Mouse (Mus musculus) naive thymus-derived CD4-positive, alpha-beta T cell, adult 2 months (primary cell): Measurements from ENCODE around the gene Scfd2.

Experiments
- DNase-seq: peaks from one replicate; pipeline ENCODE4 v3.0.0-alpha.2; 2011; ENCODE audit warnings: low read depth

The Scfd2 gene

DNA sequence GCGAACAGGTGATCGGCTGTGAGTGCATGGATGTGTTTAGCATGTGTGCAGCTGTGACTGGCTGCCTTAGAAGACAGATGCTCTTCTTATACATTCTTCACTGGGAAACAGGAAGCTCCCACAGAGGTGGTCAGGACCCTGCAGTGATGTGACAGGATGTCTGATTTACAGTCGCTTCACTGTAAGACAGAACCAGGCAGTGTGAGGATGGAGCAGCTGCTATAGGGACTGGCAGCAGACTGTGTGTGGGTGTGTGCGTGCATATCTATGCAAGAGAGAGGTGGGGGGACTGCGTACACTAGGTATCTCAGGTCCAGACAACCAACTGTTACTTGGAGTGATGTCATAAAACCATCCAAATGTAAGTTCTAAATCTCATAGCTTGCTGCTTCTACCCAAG, 254.3 kb downstream of the Scfd2 start:
- DNase-seq: no peak

DNA sequence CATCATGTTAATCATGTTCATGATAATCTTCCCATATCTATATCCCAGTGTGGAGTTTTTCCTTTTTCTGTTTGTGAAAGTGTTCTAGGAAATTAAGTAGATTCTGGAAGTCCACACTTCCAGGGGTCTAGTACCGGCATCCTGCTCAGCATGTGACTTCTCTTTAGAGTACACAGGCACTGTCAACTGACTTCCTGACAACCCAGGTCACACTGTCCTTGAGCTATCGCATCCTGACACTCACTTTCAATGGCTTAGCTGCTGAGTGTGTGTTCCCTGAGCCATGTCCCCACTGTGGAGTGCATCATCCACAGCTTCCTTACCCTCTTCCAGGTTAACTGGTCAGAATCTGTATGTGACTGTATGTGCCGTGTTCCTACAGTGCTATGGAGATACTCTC, 258.2 kb downstream of the Scfd2 start:
- no peak for DNase-seq

DNA sequence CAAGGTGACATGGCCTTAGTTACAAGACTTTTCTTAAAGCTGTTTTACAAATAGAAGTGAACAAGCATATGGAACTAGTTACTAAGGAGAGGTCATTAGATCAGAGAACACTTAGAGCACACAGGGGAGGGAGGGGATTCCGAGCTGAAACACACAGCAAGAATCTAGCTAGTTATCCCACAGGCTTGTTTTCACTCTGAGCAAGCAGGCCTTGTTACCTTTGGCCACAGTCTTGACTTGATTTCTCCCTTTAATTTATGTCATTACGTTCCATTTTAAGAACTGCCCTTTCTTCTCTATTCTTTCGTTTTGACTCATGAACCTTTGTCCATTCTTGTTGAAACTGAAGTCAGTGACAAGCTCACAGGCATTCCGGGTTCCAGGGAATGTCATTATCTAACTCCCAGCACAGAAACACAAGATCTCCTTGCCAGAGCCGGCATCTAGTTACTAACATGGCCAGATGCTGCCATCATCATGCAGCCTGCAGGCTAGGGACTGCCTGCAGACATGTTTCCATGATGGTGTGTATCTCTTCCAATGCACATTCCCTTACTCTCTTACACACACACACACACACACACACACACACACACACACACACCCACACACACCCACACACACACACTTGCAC, 263.7 kb downstream of the Scfd2 start:
- no peak for DNase-seq

DNA sequence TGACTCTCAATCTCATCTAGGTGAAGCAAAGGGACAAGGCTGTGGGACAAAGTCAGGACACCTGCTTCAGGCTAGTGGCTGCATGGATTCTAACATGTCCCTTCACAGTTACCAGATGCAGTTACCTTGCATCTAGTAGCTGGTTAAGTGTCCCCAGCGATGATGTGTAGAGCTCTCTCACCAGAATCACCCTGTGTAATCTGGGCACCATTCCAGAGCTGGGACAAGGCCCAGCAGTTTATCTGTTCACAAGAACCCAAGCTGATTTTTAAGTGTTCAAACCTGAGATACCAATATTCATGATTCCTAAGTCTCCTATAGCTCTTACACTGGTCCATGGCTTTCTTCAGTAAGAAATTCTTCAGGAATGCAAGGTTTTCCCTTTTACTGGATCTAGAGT, 264.4 kb downstream of the Scfd2 start:
- no peak for DNase-seq

DNA sequence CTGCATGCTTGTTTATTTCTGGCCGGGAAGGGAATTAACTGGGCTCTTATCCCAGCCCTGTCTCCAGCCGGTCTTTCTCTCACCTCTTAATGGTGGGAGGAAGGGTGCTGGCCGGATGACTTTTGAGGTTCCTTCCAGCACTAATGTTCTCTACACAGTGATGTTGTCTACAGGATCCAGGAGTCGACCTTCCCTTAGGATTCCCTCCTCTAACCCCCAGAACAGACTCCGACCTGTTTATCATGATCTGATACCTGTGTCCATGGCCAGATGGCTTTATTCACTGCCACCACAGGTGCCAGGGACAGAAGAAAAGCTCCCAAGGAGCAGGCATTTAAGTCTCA, 265.1 kb downstream of the Scfd2 start:
- DNase-seq: no peak

DNA sequence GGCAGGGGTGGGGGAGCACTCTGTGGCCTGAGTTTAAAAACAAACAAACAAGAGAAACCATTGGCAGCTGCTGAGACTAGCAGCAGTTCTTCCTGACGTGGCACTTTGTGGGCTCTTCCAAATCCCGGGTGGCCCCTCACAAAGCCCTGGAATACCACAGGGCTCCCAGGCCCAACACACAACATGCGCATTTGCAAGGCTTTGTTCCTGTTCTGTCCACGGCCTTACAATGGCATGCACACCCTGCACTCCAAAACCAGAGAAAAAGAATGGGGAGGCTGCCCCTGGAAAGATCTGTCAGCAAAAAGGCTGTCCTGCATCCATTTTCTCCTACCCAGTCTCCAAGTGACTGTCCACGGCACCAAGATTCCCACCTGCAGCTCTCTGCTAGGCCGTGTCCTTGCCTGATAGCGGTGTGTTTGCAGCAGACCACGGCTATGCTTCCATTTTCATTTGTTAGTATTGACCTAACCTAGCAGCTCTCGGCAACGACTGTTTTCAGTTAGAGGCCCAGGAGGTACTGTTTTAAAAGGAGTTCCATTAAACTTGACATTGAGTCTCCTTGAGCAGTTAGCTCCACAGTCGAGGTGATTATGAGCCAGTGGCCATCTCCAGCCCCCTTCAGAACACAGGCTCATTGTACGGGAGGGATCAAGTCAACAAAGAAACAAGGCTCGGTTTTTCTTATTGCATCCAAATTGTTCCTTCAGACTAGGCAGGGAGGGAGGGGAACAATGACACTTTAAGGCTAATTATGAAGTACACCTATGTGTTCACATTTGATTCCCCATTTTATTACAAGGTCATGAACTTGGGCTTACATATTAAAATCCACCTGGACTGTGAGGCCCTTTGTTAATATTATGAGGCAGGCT, 265.7 kb downstream of the Scfd2 start:
- no peak for DNase-seq

DNA sequence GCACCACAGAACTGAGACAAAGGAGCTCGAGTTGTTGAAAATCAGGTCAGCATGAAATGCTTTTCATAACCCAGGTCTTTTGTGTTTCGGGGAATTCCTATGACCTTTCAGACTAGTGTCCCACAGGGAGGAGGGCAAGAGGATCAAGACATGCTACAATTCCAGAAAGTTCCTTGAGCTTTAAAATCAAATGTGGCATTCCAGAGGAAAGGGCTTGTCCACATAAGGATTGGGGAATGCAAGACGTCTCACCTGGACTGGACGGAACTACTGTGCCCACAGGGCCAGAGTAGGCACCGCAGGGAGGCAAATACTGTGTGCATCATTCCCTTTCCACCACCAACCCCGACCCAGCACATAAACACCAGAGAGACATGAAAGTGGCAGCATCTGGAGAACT, 266.4 kb downstream of the Scfd2 start:
- no peak for DNase-seq

DNA sequence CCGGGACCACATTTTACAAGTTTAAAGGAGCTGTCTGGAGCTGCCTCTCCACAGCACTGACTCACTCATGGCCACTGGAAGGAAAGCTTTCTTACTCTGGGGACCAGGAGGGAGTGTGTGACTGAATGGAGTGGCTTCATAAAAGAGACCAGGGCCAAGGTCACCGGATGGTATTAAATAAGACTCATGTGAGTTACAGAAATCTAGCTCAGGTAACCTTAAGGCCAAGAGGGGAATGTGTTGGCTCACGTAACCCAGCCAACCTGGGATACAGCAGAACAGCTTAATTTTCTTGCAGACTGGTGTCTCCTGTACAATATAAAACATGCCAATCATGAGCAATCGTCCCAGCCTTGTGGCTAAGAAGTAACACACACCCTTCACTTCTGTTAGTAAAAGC, 267.0 kb downstream of the Scfd2 start:
- no peak for DNase-seq

DNA sequence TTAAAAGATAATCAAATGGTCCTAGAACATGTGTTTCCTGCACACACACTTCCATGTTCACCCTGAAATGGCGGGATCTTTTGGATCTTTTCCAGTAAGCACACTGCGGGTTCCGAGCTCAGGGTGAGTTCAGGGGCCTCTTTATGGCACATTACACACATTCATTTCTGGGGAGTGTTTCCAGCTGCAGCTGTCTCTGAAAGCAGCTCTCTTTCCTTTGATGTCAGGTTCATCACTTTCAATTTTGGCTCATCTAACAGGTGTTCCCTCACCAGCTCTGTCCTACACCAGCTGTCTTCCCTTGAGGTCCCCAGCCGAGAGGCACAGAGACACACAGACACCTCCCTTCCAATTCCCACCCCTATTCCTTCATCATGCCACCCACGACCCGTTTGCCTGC, 270.5 kb downstream of the Scfd2 start:
- DNase-seq: peak; percentile 64

DNA sequence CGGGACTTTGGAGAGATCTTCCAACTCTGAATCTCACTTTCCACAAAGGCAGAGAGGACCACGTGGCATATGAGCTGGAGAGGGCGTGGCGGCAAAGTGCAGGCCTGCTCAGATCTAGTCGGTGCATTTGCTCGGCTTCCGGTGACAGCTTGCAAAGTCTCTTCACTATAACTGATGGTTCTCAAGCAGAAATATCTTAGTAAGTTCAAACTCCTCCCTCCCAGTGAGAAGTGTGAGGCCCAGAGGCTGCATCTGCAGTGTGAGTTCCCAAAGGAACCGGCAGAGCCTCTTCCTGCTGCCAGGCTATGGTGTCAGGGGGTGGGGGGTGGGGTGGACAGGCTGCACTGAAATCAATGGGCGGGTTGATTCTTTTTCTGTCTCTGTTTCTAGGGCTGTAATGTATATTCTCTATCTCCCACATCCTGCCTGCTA, 271.2 kb downstream of the Scfd2 start:
- peak; percentile 87 for DNase-seq

DNA sequence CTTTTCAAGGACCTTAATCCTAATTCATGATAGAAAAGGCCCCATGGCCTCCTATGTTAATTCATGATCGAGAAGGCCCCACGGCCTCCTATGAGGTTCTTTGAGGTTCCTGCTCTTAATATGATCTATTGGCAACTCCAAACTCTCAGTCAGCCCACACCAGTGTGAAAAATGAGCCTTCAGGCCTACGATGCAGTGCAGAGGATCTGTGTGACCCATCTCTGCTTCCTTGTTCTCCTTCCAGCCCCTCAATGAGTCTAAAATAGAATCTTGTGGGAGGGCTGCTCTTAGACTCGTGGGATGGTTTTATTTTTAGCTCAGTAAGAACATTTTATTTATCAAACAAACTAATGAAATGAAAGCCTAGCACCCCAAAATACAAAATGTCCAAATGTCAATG, 274.9 kb downstream of the Scfd2 start:
- DNase-seq: no peak

DNA sequence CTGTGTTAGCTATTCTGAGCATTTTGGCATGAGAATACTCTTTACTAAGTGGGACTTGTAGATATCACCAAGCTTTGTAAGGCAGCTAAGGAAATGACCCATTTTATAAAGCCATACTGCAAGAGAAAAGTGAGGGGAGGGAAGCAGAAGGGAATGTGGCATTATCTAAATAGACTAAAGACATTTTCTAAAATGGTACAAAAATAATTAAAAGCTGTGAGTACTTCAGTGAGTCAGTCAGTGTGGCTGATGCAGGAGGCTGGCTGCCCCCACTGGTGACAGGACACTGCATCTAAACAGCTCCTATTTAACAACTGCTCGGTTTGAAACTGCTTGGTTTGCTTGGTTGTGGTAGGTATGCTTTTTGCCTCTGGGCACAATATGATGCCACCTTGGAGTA, 276.6 kb downstream of the Scfd2 start:
- DNase-seq: no peak

DNA sequence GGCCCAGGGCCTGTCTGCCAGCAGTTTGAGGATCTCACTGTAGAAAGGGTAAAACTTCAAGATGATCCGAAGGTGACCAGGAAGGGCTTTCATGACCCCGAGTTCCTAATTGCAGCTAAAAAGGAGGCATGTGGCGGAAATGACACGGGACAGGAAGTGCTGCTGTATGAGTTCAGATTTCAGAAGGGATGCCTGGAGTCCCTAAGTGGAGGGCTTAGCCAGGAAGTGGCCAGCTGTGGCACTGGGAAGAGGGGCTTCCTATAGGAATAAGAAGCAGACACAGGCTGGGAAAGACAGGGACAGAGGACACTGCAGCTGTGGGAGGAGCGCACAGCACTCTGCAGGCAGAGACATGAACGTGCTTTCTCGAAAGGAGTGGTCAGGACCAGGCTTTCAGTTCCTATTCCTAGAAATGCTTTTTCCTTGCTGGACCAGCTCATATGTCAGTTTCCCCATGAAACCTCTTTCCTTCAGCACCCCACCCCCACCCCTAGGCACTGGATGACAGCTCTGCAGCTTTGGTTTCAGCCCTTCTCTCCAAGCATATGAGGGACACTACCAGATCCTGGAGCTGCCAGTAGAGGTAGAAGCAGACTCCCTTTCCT, 277.7 kb downstream of the Scfd2 start:
- no peak for DNase-seq

DNA sequence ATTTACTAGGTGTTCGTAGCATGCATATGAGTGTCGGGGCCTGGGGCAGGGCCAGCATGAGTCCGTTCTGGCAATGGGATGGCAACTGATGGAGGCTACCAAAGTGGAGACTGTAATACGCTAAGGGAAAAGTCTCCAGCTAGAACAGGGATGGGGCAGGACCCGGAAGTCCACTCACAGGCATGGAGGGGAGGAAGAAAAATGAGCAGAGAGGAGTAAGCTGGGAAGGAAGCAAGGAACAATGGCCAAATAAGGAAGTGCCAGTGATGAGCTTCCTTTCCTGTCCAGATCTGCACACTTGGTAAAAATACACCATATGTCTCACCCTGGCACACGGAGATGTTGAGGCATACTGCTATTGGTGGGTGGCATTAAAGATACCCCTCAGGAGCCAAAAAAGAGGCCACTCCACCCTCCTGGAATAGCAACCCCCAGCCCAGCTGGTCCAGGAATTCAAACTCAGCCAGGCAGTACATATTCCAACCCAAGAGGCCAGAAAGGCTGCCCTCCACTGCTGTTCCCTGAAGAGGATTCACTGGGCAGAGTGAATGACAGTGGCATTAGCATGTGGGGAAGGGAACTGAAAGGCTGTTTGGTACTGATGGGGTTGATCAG, 278.8 kb downstream of the Scfd2 start:
- DNase-seq: no peak

DNA sequence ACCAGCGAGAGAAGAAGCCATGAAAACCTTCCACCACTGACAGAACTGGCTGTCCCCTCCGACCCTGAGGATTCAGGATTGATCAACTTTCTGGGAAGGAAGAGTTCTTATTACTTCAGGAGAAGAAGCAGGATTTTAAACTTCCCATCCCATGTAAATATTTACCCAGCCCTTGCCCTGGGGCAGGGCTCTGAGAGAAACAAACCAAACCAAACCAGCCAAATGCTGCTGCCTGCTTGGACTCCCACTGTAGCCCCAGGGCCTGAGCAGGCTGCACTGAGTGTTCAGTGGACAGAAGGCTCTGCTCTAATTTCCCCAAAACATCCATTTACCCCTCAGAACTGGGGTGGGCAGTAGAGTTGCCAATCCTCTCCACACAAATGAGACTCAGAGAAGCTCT, 280.6 kb downstream of the Scfd2 start:
- no peak for DNase-seq

DNA sequence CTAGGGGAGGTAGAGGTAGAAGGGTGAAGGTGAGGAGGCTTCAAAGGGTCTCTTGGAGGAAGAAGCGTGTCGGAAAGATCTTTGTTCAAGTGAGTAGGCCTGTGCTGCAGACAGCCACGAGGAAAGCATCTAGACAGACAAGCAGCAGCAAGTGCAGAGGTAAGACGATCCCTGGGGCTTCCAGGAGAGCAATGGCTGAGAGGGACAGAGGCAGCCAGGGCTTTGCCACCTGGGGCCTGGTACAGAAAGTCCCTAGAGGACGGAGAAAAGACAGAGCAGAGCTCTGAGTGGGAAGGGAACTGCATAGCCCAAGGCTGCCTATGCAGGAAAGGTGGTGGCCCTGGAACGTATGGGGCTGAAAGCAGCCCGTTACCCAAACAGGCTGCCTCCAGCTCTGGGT, 281.3 kb downstream of the Scfd2 start:
- DNase-seq: no peak

DNA sequence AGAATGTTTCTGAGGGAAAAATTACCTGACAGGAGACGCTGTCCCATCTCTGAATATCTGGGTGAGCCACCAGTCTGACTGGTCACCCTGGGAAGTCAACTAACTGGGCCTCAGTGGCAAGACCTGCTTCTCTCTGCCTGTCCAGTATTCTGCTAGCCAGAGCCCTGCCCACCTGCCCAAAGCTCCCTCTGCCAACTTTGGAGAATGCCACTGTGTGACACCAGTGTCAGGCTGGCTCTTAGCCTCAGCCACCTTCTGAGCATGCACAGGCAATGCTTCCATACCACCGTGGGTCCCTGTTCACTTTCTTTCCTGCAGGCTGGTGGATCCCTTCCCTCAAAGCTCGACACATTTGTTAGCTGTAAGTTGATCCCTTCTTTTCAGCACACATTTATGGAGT, 281.8 kb downstream of the Scfd2 start:
- DNase-seq: no peak

DNA sequence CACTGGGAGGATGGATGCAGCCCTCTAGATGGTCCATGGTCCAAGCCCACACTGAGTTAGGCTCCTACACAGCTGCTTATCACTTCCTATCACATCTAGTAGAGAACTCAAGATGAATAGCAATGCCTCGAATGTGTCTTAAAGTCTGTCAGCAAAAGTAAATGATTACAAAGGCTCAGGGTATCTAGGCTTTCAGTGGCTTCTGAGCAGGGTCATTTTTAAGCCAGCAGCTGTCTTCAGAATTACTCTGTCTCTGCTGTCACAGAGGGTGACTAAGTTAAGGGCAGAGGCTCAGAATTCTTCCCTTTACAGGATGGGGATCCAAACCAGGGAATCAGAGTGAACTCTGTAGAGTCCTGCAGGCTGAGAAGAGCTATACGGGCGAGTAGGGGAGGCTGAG, 284.6 kb downstream of the Scfd2 start:
- DNase-seq: no peak

DNA sequence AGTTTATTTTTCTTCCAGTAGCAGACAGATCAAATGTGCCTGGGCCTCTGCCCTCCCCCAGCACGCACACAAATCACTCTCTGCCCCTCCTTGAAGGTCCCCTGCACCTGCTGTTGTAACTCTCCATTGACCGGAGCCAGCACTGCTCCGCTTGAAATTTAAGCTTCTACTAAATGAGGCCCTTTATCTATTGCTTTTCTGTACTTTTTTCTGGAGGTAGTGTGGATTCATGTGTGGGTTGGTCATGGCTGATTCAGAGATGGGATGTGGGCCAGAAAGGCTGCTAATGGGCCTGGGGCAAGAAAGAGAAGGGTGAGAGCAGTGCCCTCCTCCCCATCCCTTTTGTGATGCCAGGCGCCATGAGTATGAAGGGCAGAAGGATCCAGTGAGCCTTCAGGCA, 285.1 kb downstream of the Scfd2 start:
- no peak for DNase-seq

DNA sequence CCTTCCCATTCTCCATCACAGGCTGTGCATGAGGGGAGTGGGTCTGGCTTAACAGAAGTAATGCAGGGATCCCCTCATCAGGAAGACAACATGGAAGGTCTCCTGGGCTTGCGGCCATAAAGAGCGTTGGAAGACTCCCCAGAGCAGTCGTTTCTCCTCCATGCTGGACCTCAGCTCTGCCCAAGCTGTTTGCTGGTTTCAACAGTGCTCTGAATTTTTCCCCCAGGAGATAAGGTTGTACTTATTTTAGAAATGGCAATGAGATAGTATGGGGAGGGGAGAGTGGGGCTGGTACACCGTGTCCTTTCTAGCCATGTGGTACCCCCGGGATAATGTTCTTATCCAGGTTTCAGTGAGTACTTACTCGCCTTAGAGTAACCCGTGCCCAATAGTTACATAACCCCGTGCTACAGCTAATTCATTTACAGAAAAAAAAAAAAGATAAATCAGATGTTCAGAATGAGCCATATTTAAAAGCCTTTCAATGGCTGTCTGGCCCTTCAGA, 285.9 kb downstream of the Scfd2 start:
- DNase-seq: no peak

DNA sequence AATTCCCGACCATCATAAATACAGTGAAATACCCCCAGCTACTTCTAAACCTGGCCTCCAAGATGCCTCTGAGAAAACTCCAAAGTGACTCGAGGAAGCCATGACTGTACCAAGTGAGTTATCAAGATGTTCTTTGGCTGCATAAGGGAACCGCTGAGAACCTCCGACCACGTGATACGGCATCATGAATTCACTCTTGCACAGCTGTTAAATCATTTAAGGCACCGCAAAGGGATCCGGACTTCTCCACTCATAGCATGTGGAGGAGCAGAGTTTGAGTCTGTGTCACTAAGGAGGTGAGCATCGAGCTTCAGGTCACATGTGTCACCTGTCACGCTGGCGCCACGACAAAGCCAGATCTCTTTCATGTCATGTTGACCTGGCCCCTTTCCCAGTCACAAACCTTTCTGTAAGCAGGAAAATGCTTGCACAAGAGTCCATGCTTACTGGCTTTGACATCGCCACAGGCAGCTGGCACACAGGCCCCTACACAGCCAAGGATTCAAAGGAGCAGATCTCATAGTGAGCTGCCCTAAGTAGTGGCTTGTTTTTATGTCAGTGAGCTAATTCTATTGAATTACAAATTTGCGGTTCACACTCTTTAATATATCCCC, 287.0 kb downstream of the Scfd2 start:
- no peak for DNase-seq

DNA sequence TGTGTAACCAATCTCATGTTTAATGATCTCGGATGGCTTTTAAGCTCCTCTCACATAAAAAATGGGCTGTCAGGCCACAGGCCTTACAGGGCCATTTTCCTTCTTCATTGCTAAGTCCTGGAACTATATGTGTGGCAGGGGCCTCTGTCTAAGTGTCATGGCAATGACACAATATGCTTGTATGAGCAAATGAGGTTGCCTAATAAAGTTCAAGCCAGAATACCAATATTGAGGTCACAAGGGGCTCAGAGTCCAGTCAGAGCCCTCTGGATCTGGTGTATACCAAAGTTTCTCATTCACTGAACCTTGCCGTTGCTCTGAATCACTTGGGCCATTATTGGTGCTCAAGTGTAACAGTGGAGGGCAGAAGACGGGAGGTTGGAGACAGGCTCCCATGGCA, 288.9 kb downstream of the Scfd2 start:
- DNase-seq: no peak
